Mouse (Mus musculus): ENCODE results near the gene Dgcr2. TPM values are rescaled to one million over a fixed set of nuclear protein-coding genes. Genes with fewer than 3 reads are reported as not detected.

Gene Dgcr2
- polyA plus RNA-seq, 1 experiment from 2014 or later = 106 TPM

GRCm38 (mm10) chr16:17891567-17891959 lies 6.8 kb downstream of the Dgcr2 start, which contains the start of gene Gm20518:
Gene Gm20518 (minus strand): TSS chr16:17891671.
- Histone ChIP-seq H3K4me3 (peak within 1 kb of the TSS; percentile 97), H3K27ac (peak within 1 kb of the TSS; percentile 97), H3K9me3 (replicated peaks) (no peaks in the 10 kb centered on the region), H3K4me2 (replicated peaks) (peak within 1 kb of the TSS; percentile 84), H3K4me1 (peaks cover 23% of the 10 kb centered on the region), H3K36me3 (no peaks in the 10 kb centered on the region), H3K27me3 (no peaks in the 10 kb centered on the region), H3K9ac (peak within 1 kb of the TSS; percentile 98)
- peak; percentile 98 for ATAC-seq (ENCODE audit: low FRiP score)
- 1% methylated on average over 35 of the region's 38 CpGs for WGBS

GRCm38 (mm10) chr16:17890917-17891566 lies 7.3 kb downstream of the Dgcr2 start:
- H3K27me3 ChIP-seq = no peaks in the 10 kb centered on the region
- under 1% methylated on average over 44 of the region's 44 CpGs for WGBS
- ATAC-seq (ENCODE audit: low FRiP score) = peak; percentile 75
- peaks cover 23% of the 10 kb centered on the region for H3K4me1 ChIP-seq
- no peaks in the 10 kb centered on the region for H3K9me3 ChIP-seq (replicated peaks)
- peak overlapping the region; percentile 84 for H3K4me2 ChIP-seq (replicated peaks)
- H3K4me3 ChIP-seq = peak overlapping the region; percentile 97
- H3K9ac ChIP-seq = peak overlapping the region; percentile 98
- peak overlapping the region; percentile 97 for H3K27ac ChIP-seq
- H3K36me3 ChIP-seq = no peaks in the 10 kb centered on the region

- ATAC-seq (ENCODE audit: low FRiP score) = no peak
- H3K4me3 ChIP-seq = peak overlapping the region; percentile 97
- peaks cover 27% of the 10 kb centered on the region for H3K4me1 ChIP-seq
- no peaks in the 10 kb centered on the region for H3K9me3 ChIP-seq (replicated peaks)
- no peak overlapping the region for H3K27ac ChIP-seq
- H3K36me3 ChIP-seq = no peaks in the 10 kb centered on the region
- WGBS = 41% methylated on average over 2 of the region's 2 CpGs
- H3K4me2 ChIP-seq (replicated peaks) = peak overlapping the region; percentile 84
- H3K9ac ChIP-seq = peak overlapping the region; percentile 98
- H3K27me3 ChIP-seq = no peaks in the 10 kb centered on the region
Observed at GRCm38 (mm10) chr16:17890342-17890727, 8.0 kb downstream of the Dgcr2 start.

GRCm38 (mm10) chr16:17889689-17890341 lies 8.5 kb downstream of the Dgcr2 start:
- Histone ChIP-seq H3K4me2 (replicated peaks) (peak overlapping the region; percentile 84), H3K27ac (no peak overlapping the region), H3K4me1 (peaks cover 27% of the 10 kb centered on the region), H3K9me3 (replicated peaks) (no peaks in the 10 kb centered on the region), H3K9ac (peak overlapping the region; percentile 98), H3K4me3 (peak overlapping the region; percentile 97), H3K36me3 (no peaks in the 10 kb centered on the region), H3K27me3 (no peaks in the 10 kb centered on the region)
- 84% methylated on average over 6 of the region's 6 CpGs for WGBS
- ATAC-seq (ENCODE audit: low FRiP score) = no peak

- Histone ChIP-seq H3K27me3 (no peaks in the 10 kb centered on the region), H3K4me1 (peaks cover 9% of the 10 kb centered on the region), H3K4me3 (no peak overlapping the region), H3K4me2 (replicated peaks) (no peak overlapping the region), H3K9ac (no peak overlapping the region), H3K36me3 (peaks cover 7% of the 10 kb centered on the region; the same call in 1 of the 2 replicates), H3K27ac (no peak overlapping the region), H3K9me3 (replicated peaks) (no peaks in the 10 kb centered on the region)
- WGBS = 87% methylated on average over 6 of the region's 6 CpGs
- no peak for ATAC-seq (ENCODE audit: low FRiP score)
Observed at GRCm38 (mm10) chr16:17884116-17884515, 14.2 kb downstream of the Dgcr2 start.

GRCm38 (mm10) chr16:17882196-17882595 lies 16.2 kb downstream of the Dgcr2 start:
- no peak for ATAC-seq (ENCODE audit: low FRiP score)
- Histone ChIP-seq H3K4me3 (no peak overlapping the region), H3K4me2 (replicated peaks) (no peak overlapping the region), H3K9ac (no peak overlapping the region), H3K9me3 (replicated peaks) (no peaks in the 10 kb centered on the region), H3K4me1 (peaks cover 9% of the 10 kb centered on the region), H3K36me3 (peaks cover 7% of the 10 kb centered on the region; the same call in 1 of the 2 replicates), H3K27ac (no peak overlapping the region), H3K27me3 (no peaks in the 10 kb centered on the region)

- 96% methylated on average over 4 of the region's 4 CpGs for WGBS
- Histone ChIP-seq H3K36me3 (peaks cover 6% of the 10 kb centered on the region; the same call in 1 of the 2 replicates), H3K27me3 (no peaks in the 10 kb centered on the region), H3K9ac (no peak overlapping the region), H3K9me3 (replicated peaks) (no peaks in the 10 kb centered on the region), H3K27ac (no peak overlapping the region), H3K4me2 (replicated peaks) (no peak overlapping the region), H3K4me1 (no peaks in the 10 kb centered on the region), H3K4me3 (no peak overlapping the region)
- ATAC-seq (ENCODE audit: low FRiP score) = no peak
Observed at GRCm38 (mm10) chr16:17879571-17879970, 18.8 kb downstream of the Dgcr2 start.

GRCm38 (mm10) chr16:17876096-17876495 lies 22.3 kb downstream of the Dgcr2 start:
- H3K4me1 ChIP-seq = no peaks in the 10 kb centered on the region
- H3K27ac ChIP-seq = no peak overlapping the region
- H3K4me3 ChIP-seq = no peak overlapping the region
- H3K9ac ChIP-seq = no peak overlapping the region
- peaks cover 15% of the 10 kb centered on the region for H3K36me3 ChIP-seq
- ATAC-seq (ENCODE audit: low FRiP score) = no peak
- no peak overlapping the region for H3K4me2 ChIP-seq (replicated peaks)
- 93% methylated on average over 1 of the region's 1 CpGs for WGBS
- no peaks in the 10 kb centered on the region for H3K9me3 ChIP-seq (replicated peaks)
- H3K27me3 ChIP-seq = no peaks in the 10 kb centered on the region

GRCm38 (mm10) chr16:17875174-17875573 lies 23.2 kb downstream of the Dgcr2 start:
- H3K27me3 ChIP-seq = no peaks in the 10 kb centered on the region
- no peak overlapping the region for H3K9ac ChIP-seq
- H3K9me3 ChIP-seq (replicated peaks) = no peaks in the 10 kb centered on the region
- no peak overlapping the region for H3K4me2 ChIP-seq (replicated peaks)
- H3K4me3 ChIP-seq = no peak overlapping the region
- no peaks in the 10 kb centered on the region for H3K4me1 ChIP-seq
- no peak overlapping the region for H3K27ac ChIP-seq
- no peak for ATAC-seq (ENCODE audit: low FRiP score)
- WGBS = 84% methylated on average over 4 of the region's 4 CpGs
- H3K36me3 ChIP-seq = peaks cover 25% of the 10 kb centered on the region

- no peak overlapping the region for H3K4me3 ChIP-seq
- H3K27ac ChIP-seq = no peak overlapping the region
- H3K27me3 ChIP-seq = no peaks in the 10 kb centered on the region
- 0 out of 2 replicates have a peak overlapping the region, but pooled peaks have one; percentile 24 for H3K9ac ChIP-seq
- ATAC-seq (ENCODE audit: low FRiP score) = no peak
- H3K4me1 ChIP-seq = no peaks in the 10 kb centered on the region
- H3K36me3 ChIP-seq = peaks cover 35% of the 10 kb centered on the region
- WGBS = 62% methylated on average over 4 of the region's 4 CpGs
- H3K4me2 ChIP-seq (replicated peaks) = no peak overlapping the region
- H3K9me3 ChIP-seq (replicated peaks) = no peaks in the 10 kb centered on the region
Observed at GRCm38 (mm10) chr16:17872995-17873394, 25.4 kb downstream of the Dgcr2 start.

GRCm38 (mm10) chr16:17871248-17871647 lies 27.1 kb downstream of the Dgcr2 start:
- Histone ChIP-seq H3K4me2 (replicated peaks) (no peak overlapping the region), H3K9me3 (replicated peaks) (no peaks in the 10 kb centered on the region), H3K36me3 (peaks cover 38% of the 10 kb centered on the region), H3K27me3 (no peaks in the 10 kb centered on the region), H3K27ac (no peak overlapping the region), H3K4me1 (no peaks in the 10 kb centered on the region), H3K9ac (no peak overlapping the region), H3K4me3 (no peak overlapping the region)
- WGBS = 91% methylated on average over 5 of the region's 5 CpGs
- no peak for ATAC-seq (ENCODE audit: low FRiP score)

- no peak for ATAC-seq (ENCODE audit: low FRiP score)
- WGBS = 79% methylated on average over 6 of the region's 6 CpGs
Observed at GRCm38 (mm10) chr16:17865770-17866169, 32.6 kb downstream of the Dgcr2 start.

GRCm38 (mm10) chr16:17865293-17865692 lies 33.1 kb downstream of the Dgcr2 start:
- Histone ChIP-seq H3K36me3 (peaks cover 29% of the 10 kb centered on the region), H3K4me2 (replicated peaks) (no peak overlapping the region)
- WGBS = 94% methylated on average over 2 of the region's 2 CpGs

More at GRCm38 (mm10) chr16:17865770-17866169, 32.6 kb downstream of the Dgcr2 start:
- Histone ChIP-seq H3K9me3 (replicated peaks) (no peaks in the 10 kb centered on the region), H3K27me3 (no peaks in the 10 kb centered on the region), H3K36me3 (peaks cover 30% of the 10 kb centered on the region), H3K9ac (no peak overlapping the region), H3K4me3 (no peak overlapping the region), H3K4me1 (no peaks in the 10 kb centered on the region), H3K4me2 (replicated peaks) (no peak overlapping the region), H3K27ac (no peak overlapping the region)

More at GRCm38 (mm10) chr16:17865293-17865692, 33.1 kb downstream of the Dgcr2 start:
- Histone ChIP-seq H3K9ac (no peak overlapping the region), H3K4me1 (no peaks in the 10 kb centered on the region), H3K4me3 (no peak overlapping the region), H3K9me3 (replicated peaks) (no peaks in the 10 kb centered on the region), H3K27ac (no peak overlapping the region), H3K27me3 (no peaks in the 10 kb centered on the region)
- no peak for ATAC-seq (ENCODE audit: low FRiP score)

Measured in hindbrain, embryonic 12.5 days (tissue).